Mouse (Mus musculus) cerebellum, adult 8-10 months (tissue): ENCODE results near the gene Cfdp1.
A peak's percentile ranks its signal among the peaks of the same experiment; 100 is the strongest.

Experiments
- DNase-seq: peaks from one replicate; pipeline ENCODE4 v3.0.0; 2022

The Cfdp1 gene

DNA sequence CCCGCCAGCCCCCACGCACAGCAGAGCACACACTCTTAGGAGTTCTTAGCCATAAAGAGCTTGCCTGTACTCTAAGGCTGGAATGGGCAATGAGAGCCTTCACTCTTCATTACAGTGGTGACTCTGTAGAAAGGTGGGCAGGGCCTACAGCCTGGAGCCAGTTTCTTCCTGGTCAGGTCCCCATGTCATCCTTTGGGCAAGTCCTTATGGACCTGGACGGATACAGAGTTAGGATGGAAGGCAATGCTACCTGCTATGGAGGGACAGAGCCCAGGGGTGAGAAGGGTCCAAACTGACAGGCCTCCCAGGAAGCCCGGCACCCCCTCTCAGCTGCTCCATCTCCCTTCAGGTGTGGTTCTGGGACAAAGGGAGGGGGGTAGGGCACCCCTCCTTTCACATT, 118.3 kb downstream of the Cfdp1 start:
- peak; percentile 16 for DNase-seq

DNA sequence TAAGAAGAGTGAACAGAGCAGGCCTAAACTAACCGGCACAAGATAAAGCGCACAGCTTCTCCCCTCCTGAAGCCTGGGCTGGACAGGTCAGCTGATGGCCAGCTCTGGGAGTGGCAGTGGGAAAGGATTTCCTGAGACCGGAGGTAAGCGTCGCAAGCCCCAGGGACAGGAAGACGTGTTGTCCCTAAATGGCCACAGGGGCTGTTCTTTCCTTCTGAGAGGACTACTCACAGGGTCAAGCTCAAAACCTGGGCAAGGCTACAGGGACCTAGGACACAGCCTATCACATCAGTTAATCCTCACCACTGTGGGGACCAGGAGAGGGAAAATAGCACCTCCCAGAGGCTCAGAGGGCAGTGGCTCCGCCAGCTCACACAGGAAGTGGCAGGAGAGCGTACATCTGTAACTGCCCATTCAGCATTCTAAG, 118.7 kb downstream of the Cfdp1 start:
- peak; percentile 24 for DNase-seq

DNA sequence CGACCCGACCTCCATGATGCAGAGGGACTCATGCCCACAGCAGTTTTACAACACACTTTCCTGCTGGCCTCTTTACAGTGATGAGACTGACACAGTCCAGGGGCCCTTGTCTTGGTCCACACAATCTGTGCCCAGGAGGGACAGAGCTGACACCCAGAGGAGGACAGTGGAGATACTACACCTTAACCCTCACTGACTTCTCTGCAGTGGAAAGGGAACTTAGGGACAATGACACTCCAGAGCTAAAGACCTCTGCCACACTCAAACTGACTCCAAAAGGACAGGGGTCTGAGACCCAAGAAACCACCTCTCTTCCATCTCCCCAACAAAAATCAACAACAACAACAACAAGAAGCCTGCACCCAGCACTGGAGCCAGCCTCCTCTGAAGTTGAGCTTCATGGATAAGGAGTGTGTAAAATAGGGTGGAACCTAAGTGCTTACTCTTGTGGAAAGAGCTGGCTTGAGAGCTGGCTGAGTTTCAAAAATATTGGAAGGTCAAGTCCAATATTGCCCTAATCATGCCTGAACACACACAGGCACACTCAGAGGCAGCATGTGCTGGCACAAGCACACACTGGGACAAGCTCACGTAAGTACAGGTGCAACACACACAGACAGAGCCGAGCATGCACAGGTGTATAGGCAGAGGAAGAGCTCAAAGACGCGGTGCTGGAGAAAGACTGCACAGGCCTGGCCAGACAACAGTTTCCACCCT, 119.7 kb downstream of the Cfdp1 start:
- peak; percentile 24 for DNase-seq

DNA sequence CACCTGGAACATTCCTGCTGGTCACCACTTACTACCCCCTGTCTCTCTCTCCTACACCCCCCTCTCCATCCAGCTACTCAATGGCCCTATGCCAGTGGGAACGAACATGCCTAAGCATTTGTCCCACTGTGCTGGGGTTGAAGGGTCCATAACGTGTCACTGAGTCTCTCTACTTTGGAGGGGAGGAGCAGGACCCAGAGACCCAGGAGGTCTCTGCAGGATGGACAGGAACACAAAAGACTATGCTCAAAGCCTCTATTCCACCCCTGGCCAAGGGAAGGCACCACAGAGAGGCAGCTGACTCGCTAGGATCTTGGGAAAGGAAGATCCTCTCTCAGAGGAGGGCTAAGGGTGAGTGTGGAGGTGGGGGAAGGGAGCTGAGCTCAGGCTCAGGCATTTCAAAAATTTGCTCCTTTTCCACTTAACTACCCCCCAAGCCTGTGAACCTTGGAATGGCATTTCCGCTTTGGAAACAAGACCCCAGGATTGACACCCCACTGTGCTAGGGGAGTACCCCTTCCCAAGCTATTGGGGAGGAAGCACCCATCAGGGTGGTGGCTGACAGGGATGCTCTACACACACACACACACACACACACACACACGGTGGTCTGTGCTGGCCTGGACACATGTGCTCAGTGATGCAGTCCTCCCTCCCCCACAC, 120.4 kb downstream of the Cfdp1 start:
- peak; percentile 24 for DNase-seq

DNA sequence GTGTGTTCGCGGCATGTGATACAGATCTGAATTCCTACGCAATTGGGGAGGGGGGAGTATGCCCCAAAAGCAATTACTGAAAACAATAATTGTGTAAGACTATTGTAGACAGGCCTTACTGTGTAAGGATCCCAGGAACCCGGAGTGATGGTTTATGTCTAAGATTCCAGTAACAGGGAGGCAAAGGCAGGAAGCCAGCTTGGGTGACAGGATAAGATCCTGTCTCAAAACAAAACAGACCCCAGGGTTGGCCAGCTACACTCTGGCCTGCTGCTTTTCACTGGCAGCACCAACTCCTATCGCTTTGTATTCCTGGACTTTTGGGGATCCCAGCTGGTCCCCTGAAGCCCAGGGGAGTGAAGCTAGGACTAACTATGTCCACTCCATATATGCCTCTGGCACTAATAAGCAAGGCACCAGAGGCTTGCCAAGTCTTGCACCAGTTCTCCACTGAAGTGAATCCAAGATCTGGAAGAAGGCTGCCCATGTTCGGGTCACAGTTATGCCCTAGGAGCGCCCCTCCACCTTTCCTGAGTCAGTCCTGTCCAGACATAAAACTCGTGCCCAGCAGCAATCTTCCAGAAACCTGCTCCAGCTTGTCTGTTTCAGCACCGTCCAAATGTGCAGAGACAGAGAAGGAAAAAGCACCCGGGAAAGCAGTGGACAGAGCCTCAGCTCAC, 121.5 kb downstream of the Cfdp1 start:
- DNase-seq: no peak

DNA sequence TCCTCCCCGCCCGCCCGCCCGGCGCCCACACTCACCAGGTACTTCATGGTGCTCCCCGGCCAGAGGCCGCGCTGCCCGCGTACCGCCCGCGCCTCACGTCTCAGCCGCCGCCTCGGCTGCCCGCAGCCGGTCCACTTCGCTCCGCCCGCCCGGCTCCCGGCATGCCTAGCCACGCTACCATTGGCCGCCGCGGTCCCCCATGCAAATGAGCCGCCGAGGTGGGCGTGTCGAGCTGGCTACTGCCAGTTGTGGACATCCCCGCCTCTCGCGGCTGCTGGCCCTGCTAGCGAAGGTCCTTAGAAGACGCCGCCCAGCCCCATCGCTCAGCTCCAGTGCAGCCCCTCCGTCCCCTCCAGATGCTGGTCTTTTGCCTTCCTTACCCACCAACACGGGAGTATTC, 122.1 kb downstream of the Cfdp1 start:
- DNase-seq: peak; percentile 91

DNA sequence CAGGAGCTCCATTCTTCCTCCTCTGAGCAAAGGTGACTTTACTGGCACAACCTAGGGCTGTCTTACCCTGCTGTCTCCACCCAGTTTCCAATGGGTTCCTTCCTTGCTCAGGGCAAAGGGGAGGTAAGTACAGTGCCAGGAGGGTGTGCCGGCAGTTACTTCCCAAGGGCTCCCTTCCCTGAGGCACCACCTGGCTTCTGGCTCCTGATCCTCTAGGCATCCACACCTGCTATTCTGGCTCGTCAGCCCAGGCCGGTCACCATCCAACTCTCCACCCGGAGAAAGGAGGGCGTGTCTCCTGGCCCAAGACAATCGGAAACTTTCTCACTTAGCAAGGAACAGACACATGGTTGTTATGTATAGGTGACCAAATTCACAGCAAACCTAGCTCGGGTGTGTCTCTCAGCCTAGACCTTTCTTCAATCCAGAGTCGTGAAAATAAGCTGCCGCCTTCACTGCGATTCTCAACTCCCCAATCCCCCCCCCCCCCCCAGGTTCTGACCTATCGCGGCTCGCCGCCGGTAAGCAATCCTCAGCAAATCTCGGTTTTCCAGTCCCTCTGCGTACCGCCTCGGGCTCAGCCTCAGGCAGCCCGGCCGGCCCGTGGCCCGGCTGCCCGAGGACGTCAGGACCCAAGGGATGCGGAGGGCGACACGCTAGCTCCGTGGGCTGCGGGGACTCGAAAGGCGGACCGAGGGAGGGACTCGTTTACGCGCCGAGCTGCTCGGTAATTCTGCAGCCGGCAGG, 122.7 kb downstream of the Cfdp1 start:
- no peak for DNase-seq

DNA sequence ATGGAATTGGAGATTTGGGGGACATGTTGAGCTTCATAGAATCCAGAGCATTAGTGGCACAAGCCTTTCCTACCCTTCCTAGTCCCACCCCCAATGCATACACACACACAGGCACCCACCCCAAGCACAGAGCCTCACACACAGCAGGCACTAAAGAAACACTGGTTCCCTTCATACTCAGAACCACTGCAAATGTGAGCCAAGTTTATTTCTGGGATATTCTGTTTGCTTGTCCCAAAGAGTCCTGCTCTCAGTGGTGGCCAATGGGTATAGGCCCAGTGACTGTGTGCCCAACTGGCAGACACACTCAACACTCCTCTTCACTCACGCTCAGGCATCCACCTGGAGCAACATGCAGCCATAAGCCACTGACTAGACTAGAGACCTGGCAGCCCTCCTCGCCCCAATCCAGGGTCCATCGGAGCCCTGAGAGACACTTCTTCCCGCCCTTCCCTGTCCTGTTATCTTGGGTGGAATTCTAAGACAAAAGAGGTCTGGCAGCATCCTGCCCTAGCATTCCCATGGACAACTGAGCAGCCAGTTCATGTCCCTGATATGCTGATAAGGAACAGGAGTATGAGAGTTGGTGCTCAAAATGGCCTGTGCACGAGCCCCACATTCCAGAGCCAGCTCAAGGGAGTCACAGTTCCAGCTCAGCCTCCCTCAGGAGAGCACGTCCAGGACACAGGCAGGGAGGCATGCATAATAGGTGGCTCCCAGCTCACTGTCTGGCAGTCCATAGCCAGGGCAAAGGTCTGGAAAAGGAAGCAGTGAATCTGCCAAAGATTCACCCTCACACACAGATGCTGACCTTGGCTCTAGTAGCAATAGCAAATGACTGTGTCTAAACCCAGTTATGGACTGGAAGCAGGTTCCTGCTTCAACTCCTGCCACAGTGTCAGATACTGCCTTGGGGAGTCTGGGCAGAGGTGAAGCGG, 124.6 kb downstream of the Cfdp1 start:
- DNase-seq: no peak

DNA sequence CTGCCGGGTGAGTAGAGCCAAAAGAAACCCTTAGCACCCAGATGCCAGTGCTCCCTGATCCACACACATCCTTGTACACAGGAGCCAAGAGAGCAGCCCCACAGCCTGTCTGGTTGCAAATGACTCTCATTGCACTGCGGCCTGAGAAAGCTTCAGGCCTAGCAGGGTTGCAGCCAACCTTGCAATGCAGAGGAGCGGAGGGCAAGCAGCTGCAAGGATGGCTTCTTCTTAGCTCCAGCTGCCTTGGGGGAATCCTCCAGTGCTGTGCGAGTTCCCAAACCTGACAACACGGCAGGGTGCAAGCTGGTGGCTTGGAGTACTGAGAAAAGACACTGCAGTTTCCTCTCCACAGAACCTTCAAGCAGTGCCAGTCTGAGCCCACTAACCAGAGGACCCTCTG, 125.6 kb downstream of the Cfdp1 start:
- no peak for DNase-seq

DNA sequence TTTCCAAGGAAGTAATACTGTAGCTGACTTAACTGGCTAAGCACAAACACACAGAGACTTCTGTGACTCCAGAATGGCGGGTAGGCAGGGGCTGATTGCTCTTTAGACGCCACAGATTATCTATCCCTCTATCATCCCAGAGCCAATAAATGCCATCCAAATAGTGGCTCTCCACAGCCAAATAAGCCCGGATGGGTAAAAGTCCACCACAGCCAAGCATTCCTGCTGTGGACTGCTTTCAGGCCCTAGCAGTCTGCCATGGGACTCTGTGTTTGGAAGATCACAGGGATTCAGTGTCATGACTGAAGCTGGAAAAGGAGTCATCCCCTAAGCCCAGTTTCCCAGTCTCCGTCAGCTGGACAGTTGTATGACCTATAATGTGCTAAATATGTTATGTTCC, 126.5 kb downstream of the Cfdp1 start:
- DNase-seq: no peak

DNA sequence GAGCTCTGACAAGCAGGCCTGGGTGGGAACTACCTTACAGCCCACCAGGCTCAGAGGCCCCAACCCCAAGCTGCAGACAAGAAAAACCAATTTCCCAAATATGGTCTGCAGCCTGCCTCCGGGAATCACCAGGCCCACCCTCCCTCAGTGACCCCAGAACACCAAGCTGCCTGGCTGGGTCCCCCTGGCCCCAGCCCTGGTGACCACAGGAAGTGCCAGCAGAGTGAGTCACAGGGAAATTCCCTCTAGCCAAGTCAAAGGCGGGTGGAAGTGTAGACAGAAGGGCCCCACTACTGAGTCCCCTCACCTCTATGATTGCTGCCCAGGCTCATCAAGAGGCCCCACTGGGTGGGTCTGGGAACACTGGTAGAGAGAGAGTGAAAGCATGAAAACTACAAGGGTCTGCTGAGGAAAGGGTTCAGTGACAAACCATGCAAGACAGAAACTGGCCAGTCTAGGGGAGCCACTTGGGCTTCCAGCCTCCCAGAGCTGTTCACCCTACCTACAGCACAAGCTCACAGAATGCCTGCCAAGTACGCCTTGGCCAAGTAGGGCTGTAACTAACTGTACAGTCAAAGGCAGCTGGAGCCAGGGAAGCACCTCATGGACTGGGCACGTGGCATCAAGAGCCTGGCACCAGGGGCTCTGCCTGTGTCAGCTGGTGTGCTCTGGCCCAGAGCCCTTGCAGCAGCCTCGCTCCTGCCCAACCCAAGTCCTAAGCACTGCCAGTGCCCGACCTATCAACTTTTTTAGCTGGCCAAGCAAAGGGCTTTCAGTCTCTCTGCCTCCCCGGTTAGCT, 127.8 kb downstream of the Cfdp1 start:
- DNase-seq: no peak

DNA sequence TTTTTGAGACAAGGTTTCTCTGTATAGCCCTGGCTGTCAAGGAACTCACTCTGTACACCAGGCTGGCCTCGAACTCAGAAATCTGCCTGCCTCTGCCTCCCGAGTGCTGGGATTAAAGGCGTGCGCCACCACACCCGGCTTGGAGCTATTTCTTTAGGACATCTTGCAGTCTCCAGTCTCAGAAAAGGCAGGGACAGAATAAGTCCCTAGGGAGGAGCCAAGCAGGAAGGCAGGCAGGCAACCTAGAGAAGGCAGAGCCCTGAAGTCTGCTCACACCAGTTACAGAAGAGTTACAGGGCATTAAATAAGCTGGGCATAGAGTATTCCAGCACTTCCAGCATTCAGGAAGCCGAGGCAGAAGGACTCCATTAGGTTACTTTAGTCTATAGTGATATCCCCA, 128.8 kb downstream of the Cfdp1 start:
- DNase-seq: no peak

DNA sequence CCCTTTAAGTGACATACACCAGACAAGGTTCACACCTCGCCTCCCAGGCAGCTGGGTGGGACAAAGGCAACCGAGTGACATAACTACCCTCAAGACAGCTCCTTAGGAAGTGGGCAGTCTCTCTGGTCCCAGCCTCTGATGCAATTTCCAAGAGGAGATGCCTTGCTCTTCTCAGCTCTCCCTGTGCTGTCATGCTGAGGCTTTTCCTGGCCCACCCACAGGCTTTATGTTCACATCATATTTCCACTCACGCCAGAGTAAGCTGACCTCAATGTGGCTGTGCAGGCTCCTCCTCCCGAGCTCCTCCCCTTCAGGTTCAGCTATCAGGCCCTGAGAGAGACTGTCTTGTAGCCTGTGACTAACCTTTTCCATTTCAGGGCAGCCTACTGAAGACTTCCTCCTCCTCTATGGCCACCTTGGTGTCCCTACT, 134.0 kb downstream of the Cfdp1 start:
- peak; percentile 11 for DNase-seq

DNA sequence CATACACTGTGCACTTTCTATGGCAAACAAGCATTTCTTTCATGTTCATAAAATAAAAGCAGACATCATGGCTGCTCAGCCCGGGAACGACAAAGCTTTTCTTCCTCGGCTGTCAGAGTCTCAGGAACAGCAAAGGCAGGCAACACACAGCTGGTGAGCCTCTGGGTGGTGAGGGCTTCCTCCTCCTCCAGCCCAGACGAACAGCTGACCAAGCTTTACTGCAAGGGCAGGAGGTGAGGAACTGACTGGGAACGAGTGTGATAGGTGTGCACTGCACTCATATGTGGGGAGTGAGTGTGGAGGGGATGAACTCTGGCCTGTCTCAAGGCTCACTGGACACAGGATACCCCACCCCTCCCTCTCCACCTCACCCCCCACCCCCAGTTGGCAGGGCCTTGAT, 135.2 kb downstream of the Cfdp1 start:
- peak; percentile 7 for DNase-seq
